Mouse (Mus musculus): ENCODE measurements around the gene Slc25a44.

DNA sequence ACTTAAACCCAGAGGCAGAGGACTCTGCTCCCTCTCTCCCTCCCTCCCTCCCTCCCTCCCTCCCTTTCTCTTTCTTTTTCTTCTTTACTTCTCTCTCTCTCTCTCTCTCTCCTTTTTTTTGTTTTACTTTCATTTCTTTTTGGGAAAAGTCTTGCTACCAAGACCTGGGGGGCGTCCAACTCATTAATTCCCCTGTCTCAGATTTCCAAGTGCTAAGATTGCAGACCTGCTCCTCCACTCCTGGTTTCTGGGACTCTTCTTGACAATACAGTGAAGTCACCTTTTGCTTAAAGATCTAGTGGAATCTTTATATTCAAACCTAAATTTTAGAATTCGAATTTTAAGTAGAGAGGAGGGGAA, 371 bp upstream of the Slc25a44 start:
- no peak for TF ChIP-seq POLR2A (IDR thresholded peaks at IDR 0.05; ENCODE audit: insufficient read depth, low read depth, low read length)
- TF ChIP-seq CTCF (IDR thresholded peaks at IDR 0.05; ENCODE audit: insufficient read depth, low read depth, low read length): no peak

All from olfactory bulb, adult 2 months (tissue).